Mouse (Mus musculus) kidney, embryonic 16.5 days (tissue): ENCODE measurements around the gene Calm2. TPM values are rescaled to one million over a fixed set of nuclear protein-coding genes. Genes with fewer than 3 reads are reported as not detected.

Experiments used
- ATAC-seq: fragments of 200-750 bp; cut with Nextera tagmentation; 2 replicates; pipeline ENCODE4 v1.8.0; 2017; ENCODE audit warnings: moderate TSS enrichment; ENCODE audit not compliant: low FRiP score, low TSS enrichment
- H3K27ac ChIP-seq: fragments of 300-500 bp; sonication (generic); 2 replicates; pipeline ENCODE4 v1.5.1; 2014; ENCODE audit warnings: low read length
- H3K27me3 ChIP-seq: fragments of 300-500 bp; sonication (generic); 2 replicates; pipeline ENCODE4 v1.6.1; 2014; ENCODE audit warnings: low read length, control low read depth, mixed read lengths; ENCODE audit not compliant: insufficient read depth
- H3K36me3 ChIP-seq: fragments of 300-500 bp; sonication (generic); 2 replicates; pipeline ENCODE4 v1.6.1; 2014; ENCODE audit warnings: low read length, control low read depth, mixed read lengths; ENCODE audit not compliant: insufficient read depth
- H3K4me1 ChIP-seq: fragments of 300-500 bp; sonication (generic); 2 replicates; pipeline ENCODE4 v1.6.1; 2014; ENCODE audit warnings: low read length, control low read depth, mixed read lengths; ENCODE audit not compliant: insufficient read depth
- H3K4me2 ChIP-seq: fragments of 300-500 bp; sonication (generic); replicated peaks from 2 replicates; pipeline ENCODE4 v1.6.1; 2014; ENCODE audit warnings: low read depth, low read length
- H3K4me3 ChIP-seq: fragments of 300-500 bp; sonication (generic); 2 replicates; pipeline ENCODE4 v1.5.1; 2014; ENCODE audit warnings: mild to moderate bottlenecking, low read length
- H3K9ac ChIP-seq: fragments of 300-500 bp; sonication (generic); replicated peaks from 2 replicates; pipeline ENCODE4 v1.6.1; 2014; ENCODE audit warnings: low read length
- H3K9me3 ChIP-seq: fragments of 300-500 bp; sonication (generic); 2 replicates; pipeline ENCODE4 v1.6.1; 2016; ENCODE audit warnings: low read length, control low read depth
- WGBS: fragments of 180-500 bp; shearing (Covaris S2); extraction: QIAGEN DNeasy Blood & Tissue Kit; methylation state at CpG from one replicate; pipeline ENCODE4 v1.1.7; 2014; 5-methylcytosine and 5-hydroxymethylcytosine counted together
- polyA plus RNA-seq: library from polyadenylated mRNA; unstranded; fragments of >200 nt; fragmentation: Nextera tagmentation; extraction: Ambion mirVana; gene quantifications from 2 replicates; pipeline ENCODE4 v1.2.1, GENCODE M21; 2015

Calm2 gene
- polyA plus RNA-seq, 1 experiment from 2014 or later = 1,124 TPM

- Histone ChIP-seq H3K4me1 (no peaks in the 10 kb centered on the region), H3K27me3 (no peaks in the 10 kb centered on the region), H3K9ac (no peak overlapping the region), H3K36me3 (no peaks in the 10 kb centered on the region), H3K27ac (no peak overlapping the region), H3K9me3 (no peaks in the 10 kb centered on the region), H3K4me2 (no peak overlapping the region), H3K4me3 (no peak overlapping the region)
- WGBS = 75% methylated on average over 7 of the region's 7 CpGs
- ATAC-seq = no peak
Measured at GRCm38 (mm10) chr17:87418082-87418481, 28.7 kb downstream of the Calm2 start.

- Histone ChIP-seq H3K4me2 (no peak overlapping the region), H3K36me3 (no peaks in the 10 kb centered on the region), H3K9ac (no peak overlapping the region), H3K4me1 (peaks cover 5% of the 10 kb centered on the region; the same call in 1 of the 2 replicates), H3K9me3 (no peaks in the 10 kb centered on the region), H3K4me3 (no peak overlapping the region), H3K27me3 (no peaks in the 10 kb centered on the region), H3K27ac (no peak overlapping the region)
- no peak for ATAC-seq
- 80% methylated on average over 4 of the region's 4 CpGs for WGBS
Measured at GRCm38 (mm10) chr17:87406646-87407045, 40.1 kb downstream of the Calm2 start.

DNA sequence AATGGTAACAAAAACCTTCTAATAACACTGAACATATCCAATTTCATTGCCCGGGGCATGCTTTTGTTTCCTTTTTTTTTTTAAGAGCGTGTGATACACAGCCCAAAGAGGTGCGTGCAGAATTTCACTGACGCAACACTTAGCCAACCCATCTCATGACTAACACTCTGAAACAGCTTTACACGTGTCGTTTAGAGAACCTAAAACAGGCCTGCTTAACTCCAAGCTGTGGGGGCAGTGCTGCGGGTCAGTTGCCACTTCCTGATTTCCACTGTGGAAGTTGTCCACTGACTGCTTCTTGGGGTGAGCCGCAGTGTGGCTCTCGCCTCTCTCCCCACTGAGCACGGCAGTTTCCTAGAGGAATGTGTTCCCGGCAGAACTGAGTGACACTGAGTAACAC, 41.2 kb downstream of the Calm2 start:
- H3K9me3 ChIP-seq = no peaks in the 10 kb centered on the region
- H3K4me3 ChIP-seq = no peak overlapping the region
- H3K36me3 ChIP-seq = no peaks in the 10 kb centered on the region
- 43% methylated on average over 11 of the region's 11 CpGs for WGBS
- H3K4me2 ChIP-seq = no peak overlapping the region
- ATAC-seq = no peak
- H3K27me3 ChIP-seq = no peaks in the 10 kb centered on the region
- H3K9ac ChIP-seq = no peak overlapping the region
- H3K4me1 ChIP-seq = peaks cover 5% of the 10 kb centered on the region; the same call in 1 of the 2 replicates
- no peak overlapping the region for H3K27ac ChIP-seq

DNA sequence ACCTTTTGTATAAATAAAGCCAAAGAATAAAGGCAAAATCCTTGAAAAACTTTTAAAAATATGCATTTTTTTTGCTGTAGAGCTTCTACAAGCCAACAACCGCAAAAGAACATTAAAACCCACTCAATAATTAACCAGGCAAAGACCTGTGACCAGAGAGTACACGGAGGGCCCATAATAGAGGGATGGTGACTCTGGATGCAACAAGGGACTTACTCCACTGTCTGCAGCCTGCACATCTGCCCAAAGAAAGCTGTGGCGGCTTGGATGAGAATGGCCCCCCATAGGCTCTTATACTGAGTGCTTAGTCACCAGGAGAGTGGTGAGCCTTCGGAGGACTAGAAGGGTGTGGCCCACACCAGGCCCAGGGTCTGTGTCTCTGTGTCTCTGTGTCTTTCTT, 43.3 kb downstream of the Calm2 start:
- H3K27me3 ChIP-seq = no peaks in the 10 kb centered on the region
- H3K4me1 ChIP-seq = peaks cover 5% of the 10 kb centered on the region; the same call in 1 of the 2 replicates
- H3K27ac ChIP-seq = no peak overlapping the region
- no peak overlapping the region for H3K4me2 ChIP-seq
- WGBS = 66% methylated on average over 4 of the region's 4 CpGs
- H3K9ac ChIP-seq = no peak overlapping the region
- peak; percentile 51; the same call in 1 of the 2 replicates for ATAC-seq
- H3K36me3 ChIP-seq = no peaks in the 10 kb centered on the region
- H3K4me3 ChIP-seq = no peak overlapping the region
- no peaks in the 10 kb centered on the region for H3K9me3 ChIP-seq

GRCm38 (mm10) chr17:87402444-87402843, 44.3 kb downstream of the Calm2 start:
- Histone ChIP-seq H3K27ac (no peak overlapping the region), H3K27me3 (no peaks in the 10 kb centered on the region), H3K4me3 (no peak overlapping the region), H3K36me3 (no peaks in the 10 kb centered on the region), H3K4me1 (peaks cover 5% of the 10 kb centered on the region; the same call in 1 of the 2 replicates), H3K4me2 (no peak overlapping the region), H3K9me3 (no peaks in the 10 kb centered on the region), H3K9ac (no peak overlapping the region)
- no peak for ATAC-seq
- 82% methylated on average over 11 of the region's 11 CpGs for WGBS

- no peak overlapping the region for H3K4me3 ChIP-seq
- H3K4me2 ChIP-seq = no peak overlapping the region
- no peak overlapping the region for H3K9ac ChIP-seq
- no peaks in the 10 kb centered on the region for H3K36me3 ChIP-seq
- H3K9me3 ChIP-seq = no peaks in the 10 kb centered on the region
- H3K27me3 ChIP-seq = no peaks in the 10 kb centered on the region
- no peak overlapping the region for H3K27ac ChIP-seq
- 0 out of 2 replicates have a peak, but pooled peaks cover 9% of the 10 kb centered on the region for H3K4me1 ChIP-seq
- ATAC-seq = no peak
- WGBS = 65% methylated on average over 11 of the region's 11 CpGs
Measured at GRCm38 (mm10) chr17:87397088-87397487, 49.6 kb downstream of the Calm2 start.

- H3K9me3 ChIP-seq = no peaks in the 10 kb centered on the region
- ATAC-seq = no peak
- H3K27me3 ChIP-seq = no peaks in the 10 kb centered on the region
- no peak overlapping the region for H3K4me2 ChIP-seq
- no peak overlapping the region for H3K4me3 ChIP-seq
- H3K4me1 ChIP-seq = peaks cover 16% of the 10 kb centered on the region
- no peak overlapping the region for H3K27ac ChIP-seq
- H3K36me3 ChIP-seq = no peaks in the 10 kb centered on the region
- 52% methylated on average over 7 of the region's 7 CpGs for WGBS
- no peak overlapping the region for H3K9ac ChIP-seq
Measured at GRCm38 (mm10) chr17:87391242-87391641, 55.5 kb downstream of the Calm2 start.

- Histone ChIP-seq H3K27me3 (no peaks in the 10 kb centered on the region), H3K4me3 (no peak overlapping the region), H3K4me2 (no peak overlapping the region), H3K36me3 (no peaks in the 10 kb centered on the region), H3K9ac (no peak overlapping the region), H3K27ac (no peak overlapping the region), H3K9me3 (no peaks in the 10 kb centered on the region), H3K4me1 (peaks cover 10% of the 10 kb centered on the region)
- WGBS = 7% methylated on average over 4 of the region's 5 CpGs
- peak; percentile 86 for ATAC-seq
Measured at GRCm38 (mm10) chr17:87387068-87387467, 59.7 kb downstream of the Calm2 start.

DNA sequence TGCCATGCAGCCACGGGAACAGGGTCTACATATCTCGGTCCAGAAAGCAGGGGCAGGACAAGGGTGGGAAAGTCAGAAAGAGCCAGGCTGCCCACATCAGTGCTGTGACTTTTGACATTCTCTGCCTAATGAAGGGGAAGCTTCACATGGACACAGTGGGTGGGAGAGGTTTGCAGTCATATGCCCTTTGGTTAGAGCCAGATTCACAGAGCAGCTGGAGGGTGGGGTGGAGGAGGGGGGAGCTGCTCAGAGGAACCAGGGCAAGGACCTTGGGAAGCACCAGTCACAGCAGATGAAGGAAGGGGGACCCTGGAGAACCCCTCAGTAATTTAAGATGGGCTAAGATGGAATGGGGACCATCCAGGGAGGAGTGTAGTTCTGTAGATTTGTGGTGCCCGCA, 60.9 kb downstream of the Calm2 start:
- no peaks in the 10 kb centered on the region for H3K9me3 ChIP-seq
- H3K4me3 ChIP-seq = no peak overlapping the region
- no peaks in the 10 kb centered on the region for H3K36me3 ChIP-seq
- no peaks in the 10 kb centered on the region for H3K27me3 ChIP-seq
- no peak for ATAC-seq
- no peak overlapping the region for H3K9ac ChIP-seq
- 73% methylated on average over 3 of the region's 3 CpGs for WGBS
- no peak overlapping the region for H3K27ac ChIP-seq
- no peak overlapping the region for H3K4me2 ChIP-seq
- peaks cover 10% of the 10 kb centered on the region for H3K4me1 ChIP-seq
